Mouse (Mus musculus) heart, adult 10 weeks (tissue): ENCODE results near the gene Gorasp1. TPM values are rescaled to one million over a fixed set of nuclear protein-coding genes. Genes with fewer than 3 reads are reported as not detected.

Experiments
- polyA plus RNA-seq: library from polyadenylated mRNA; stranded (reverse); fragments of 350-450 nt; fragmentation: Illumina TruSeq; extraction: RNeasy Lipid Tissue Mini Kit (QIAGEN cat#74804); gene quantifications from one replicate; pipeline ENCODE4 v1.2.3, GENCODE M21; 2014; ENCODE audit warnings: low read depth, low replicate concordance

The Gorasp1 gene
- polyA plus RNA-seq: 16.2 TPM

DNA sequence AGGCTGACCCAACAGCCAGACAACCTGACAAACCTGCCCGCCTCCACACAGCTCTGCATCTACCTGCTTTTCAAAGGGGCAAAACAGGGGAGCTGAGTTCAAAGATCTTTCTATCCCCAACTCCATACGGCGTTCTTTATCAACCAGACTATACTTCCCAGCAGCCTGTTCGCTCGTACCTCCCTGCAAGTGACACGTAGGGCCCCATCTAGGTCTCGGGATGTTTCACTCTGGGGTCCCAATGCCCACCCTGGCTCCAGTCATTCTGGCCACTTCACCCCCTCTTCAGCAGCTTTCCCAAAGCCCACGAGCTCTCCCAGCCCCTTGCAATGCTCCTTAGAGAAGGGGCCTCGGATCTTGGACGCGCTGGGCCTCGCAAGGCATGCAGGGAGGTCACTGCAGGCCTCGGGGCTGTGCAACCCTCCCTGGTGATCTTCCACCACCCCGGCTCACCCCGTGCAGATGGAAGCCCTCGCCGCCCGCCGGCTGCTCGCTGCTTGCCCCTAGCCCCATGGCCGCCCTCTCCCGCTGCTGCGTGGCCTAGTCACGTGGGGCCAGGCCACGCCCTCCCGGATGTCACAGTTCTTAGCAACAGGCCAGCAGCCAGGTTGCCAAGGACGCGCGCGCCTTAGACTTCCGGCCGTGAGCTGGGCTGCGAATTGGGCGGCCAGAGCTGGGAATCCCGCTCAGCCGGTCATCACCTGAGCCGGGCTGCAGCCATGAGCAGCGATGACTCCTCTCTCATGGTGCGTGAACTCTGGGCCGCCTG, at the start of gene Gorasp1, which contains the start of gene Ttc21a:
TSS of gene Gorasp1 (minus strand) at position 561 of the 769 bp plus-strand sequence.
TSS of gene Ttc21a (plus strand) at position 602 of the 769 bp plus-strand sequence.

DNA sequence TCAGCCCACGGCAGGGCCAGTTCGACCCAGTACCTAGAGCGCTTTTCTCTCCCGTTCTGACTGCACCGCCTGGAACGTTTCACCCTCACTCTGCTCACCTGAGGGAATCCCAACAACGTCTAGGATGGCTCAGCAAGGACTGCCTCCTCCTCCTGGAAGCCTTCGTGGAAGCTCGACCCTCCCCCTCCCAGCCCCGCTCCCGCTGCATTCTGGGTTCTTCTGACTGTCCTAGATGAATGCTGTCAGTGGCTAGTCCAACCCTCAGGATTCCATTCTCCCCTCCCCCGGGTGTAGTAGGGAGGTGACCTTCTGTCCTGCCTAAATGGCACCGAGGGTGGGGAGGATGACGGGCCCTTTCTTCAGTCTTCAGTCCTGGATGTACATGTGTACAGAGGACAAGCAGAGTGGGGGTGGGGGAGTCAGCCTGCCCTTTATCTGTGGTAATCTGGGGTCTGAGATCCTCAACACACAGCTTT, 47.2 kb upstream of the Gorasp1 start, which contains the start of gene Csrnp1:
TSS of gene Csrnp1 (minus strand) at position 123 of the 476 bp plus-strand sequence.

GRCm38 (mm10) chr9:119894339-119895009, 42.9 kb downstream of the Gorasp1 start, which contains the start of gene Wdr48:
Gene Wdr48, plus strand, starts transcription at chr9:119894878.

Other genes with a start within 250 kb of the Gorasp1 start
- gene Scn10a, start 218.2 kb downstream of the Gorasp1 start, polyA plus RNA-seq: 1.5 TPM
- not detected for gene Scn11a, start 112.1 kb downstream of the Gorasp1 start, polyA plus RNA-seq
- 29.5 TPM for gene Wdr48, start 42.7 kb downstream of the Gorasp1 start, polyA plus RNA-seq
- gene Ttc21a, start within 50 bp of the Gorasp1 start, polyA plus RNA-seq: not detected
- 13.3 TPM for gene Csrnp1, start 47.1 kb upstream of the Gorasp1 start, polyA plus RNA-seq
- gene Xirp1, start 86.0 kb upstream of the Gorasp1 start, polyA plus RNA-seq: 105 TPM
- gene Cx3cr1, start 132.3 kb upstream of the Gorasp1 start, polyA plus RNA-seq: 2.2 TPM
- not detected for gene Ccr8, start 154.5 kb upstream of the Gorasp1 start, polyA plus RNA-seq
- 27.5 TPM for gene Slc25a38, start 172.8 kb upstream of the Gorasp1 start, polyA plus RNA-seq
- 861 TPM for gene Rpsa, start 190.1 kb upstream of the Gorasp1 start, polyA plus RNA-seq
- not detected for gene Mobp, start 212.1 kb upstream of the Gorasp1 start, polyA plus RNA-seq